Mouse (Mus musculus): ENCODE data around the gene Ddx55.
"Not testable (repeated sequence)": the region's sequence is repeated elsewhere in the genome, so short reads cannot be mapped to it uniquely, and the experiment has no call there.

Gene Ddx55

DNA sequence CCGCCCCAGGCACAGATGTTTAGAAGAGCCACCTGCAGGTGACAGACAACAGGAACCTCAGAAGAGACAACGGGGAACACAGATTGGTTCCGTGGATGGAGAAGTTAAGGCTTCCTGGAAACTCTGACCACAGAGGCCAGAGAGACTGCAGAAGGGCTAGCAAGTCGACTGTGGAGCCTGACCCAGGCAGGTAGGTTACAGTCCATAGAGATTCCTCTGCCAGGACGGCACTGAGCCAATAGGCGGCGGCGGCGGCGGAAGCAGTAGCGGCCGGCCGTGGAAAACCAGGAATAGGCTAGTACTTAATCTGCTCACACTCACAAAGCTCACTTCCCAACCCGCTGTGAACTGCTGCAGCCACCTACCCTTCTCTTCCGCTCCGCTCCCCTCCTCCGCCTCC is 15.9 kb upstream of the Ddx55 start:
- ATAC-seq (ENCODE audit: insufficient number of reproducible peaks, low FRiP score, low TSS enrichment), result no peak

DNA sequence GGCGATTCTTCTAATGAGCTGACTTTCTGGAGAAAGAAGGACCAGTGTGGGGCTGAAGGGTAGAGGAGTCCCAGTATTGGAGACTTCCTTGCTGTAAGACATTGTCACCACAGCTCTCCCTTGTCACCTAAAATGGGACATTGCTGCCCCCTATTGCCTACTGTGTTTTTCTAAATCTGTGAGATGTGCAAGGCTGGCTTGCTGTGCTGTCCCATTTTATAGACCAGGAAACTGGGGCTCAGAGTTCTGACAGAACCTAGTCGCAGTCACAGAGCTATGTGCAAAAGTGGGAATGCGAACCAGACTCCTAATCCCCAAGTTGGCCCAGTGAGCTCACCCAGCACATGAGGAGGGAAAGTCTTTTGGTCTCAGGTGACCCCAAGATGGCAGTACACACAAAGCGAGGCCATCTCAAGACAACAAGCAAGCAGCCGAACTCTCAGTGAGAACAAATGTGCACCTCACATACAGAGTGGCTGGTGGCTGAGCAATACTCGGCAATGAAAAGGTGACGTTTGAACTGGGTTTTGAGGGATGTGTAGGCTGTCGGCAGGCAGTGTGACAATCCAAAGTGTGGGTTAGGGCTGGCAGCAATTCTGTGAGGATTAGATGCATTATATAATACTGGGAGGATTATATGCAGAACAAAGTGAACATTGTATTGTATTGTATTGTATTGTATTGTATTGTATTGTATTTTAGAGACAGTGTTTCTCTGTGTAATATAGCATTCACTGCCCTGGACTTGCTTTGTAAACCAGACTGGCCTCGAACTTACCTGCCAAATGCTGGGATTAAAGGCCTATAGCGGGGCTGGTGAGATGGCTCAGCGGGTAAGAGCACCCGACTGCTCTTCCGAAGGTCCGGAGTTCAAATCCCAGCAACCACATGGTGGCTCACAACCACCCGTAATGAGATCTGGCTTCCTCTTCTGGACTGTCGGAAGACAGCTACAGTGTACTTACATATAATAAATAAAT is 13.6 kb upstream of the Ddx55 start:
- ATAC-seq (ENCODE audit: insufficient number of reproducible peaks, low FRiP score, low TSS enrichment), result no peak

DNA sequence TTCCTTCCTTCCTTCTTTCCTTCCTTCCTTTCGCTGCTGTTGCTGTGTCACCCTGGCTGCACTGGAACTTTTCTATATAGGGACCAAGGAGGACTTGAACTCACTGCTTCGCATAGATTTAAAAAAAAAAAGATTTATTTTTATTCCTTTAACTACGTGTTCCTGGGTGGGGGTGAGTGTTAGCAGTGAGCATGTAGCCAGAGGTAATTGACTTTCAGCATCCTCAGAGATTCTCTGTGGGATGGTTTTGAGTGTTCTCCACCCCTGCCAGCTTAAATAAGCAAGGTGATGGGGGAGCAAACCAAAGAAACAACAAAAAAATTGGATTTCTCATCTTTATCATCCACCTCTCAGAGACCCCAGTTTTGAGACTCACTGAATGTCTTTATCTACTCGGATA is 12.8 kb upstream of the Ddx55 start:
- no peak for ATAC-seq (ENCODE audit: insufficient number of reproducible peaks, low FRiP score, low TSS enrichment)

DNA sequence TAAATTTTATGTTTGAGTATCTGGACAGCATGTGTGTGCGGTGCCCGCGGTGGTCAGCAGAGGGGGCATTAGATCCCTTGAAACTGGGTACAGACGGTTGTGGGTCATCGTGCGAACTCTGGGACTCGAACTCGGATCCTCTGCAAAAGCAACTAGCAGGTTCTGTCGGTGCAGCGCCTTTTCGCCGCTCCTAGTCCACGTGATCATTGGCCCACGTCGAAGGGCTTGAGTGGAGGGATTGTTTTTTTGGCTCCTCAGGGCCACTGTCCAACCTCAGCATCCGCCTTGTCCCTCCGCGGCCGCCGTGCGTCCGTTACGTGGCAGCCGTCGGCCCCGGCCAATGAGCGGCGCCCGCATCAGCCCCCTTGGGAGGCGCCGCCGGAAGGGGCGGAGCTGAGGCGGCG is 12.3 kb upstream of the Ddx55 start, which contains the start of gene Tmed2:
Gene Tmed2 (plus strand): TSS at position 313 of the 404 bp plus-strand sequence.
- peak; percentile 93 for ATAC-seq (ENCODE audit: insufficient number of reproducible peaks, low FRiP score, low TSS enrichment)

DNA sequence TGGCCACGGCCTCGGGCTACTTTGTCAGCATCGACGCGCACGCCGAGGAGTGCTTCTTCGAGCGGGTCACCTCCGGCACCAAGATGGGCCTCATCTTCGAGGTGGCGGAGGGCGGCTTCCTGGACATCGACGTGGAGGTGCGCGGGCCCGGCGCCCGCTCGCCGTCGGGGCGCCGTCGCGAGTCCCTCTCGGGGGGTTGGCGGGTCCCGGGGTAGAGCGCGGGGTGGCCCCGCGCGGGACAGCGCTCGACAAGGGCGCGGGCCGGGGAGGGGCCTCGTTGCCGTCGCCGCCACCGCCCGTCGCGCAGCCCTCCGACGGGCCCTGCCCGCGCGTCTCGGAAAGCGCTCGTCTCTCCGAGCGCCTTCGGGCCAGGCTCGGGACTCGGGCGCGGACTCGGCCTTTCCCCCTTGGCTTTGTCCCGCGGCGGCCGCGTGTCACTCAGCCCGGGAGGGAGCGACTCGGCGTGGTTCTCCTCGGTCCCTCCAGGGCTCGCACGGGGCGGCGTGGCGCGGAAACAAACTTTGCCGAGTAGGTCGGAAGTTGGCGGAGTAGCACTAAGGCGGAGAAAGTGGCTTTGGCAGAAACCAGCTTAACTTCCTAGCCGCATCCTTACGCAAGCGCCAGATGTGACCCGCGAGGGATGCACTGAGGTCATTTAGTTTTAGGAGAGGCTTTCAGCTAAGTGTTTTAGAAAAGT is 11.6 kb upstream of the Ddx55 start:
- peak; percentile 50; the same call in 1 of the 2 replicates for ATAC-seq (ENCODE audit: insufficient number of reproducible peaks, low FRiP score, low TSS enrichment)

DNA sequence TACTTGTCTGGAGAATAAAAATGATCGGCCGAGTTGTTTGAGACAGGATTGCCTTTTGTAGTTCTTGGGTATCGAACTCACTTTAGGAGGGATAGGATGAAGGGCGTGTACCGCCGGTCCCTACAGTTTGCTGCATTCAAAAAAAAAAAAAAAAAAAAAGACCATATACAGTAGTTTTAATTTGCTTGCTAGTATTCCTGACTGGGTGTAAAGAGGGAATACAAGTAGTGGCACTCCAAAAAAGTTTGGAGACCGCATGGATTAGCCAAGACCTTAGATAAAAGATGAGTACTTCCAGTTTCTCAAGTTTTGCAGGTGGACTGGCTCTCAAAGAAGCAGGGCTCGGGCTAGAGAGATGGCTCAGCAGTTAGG is 11.1 kb upstream of the Ddx55 start:
- ATAC-seq (ENCODE audit: insufficient number of reproducible peaks, low FRiP score, low TSS enrichment), result no peak

DNA sequence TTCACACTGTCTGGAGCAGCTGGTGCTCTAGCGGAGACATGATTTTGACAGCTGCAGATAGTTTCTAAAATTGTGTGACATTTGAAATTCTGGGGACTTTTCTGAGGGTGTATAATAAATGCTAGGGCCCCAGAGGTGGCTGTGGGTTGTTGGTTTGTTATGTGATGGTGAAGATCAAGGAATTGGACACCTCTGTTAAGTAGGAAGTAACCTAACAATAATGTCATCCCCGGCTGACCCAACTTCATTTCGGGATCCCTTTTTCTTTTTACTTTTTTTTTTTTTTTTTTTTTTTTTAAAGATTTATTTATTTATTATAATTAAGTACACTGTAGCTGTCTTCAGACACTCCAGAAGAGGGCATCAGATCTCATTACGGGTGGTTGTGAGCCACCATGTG is 1.9 kb upstream of the Ddx55 start:
- not testable (repeated sequence) for ATAC-seq (ENCODE audit: insufficient number of reproducible peaks, low FRiP score, low TSS enrichment)

DNA sequence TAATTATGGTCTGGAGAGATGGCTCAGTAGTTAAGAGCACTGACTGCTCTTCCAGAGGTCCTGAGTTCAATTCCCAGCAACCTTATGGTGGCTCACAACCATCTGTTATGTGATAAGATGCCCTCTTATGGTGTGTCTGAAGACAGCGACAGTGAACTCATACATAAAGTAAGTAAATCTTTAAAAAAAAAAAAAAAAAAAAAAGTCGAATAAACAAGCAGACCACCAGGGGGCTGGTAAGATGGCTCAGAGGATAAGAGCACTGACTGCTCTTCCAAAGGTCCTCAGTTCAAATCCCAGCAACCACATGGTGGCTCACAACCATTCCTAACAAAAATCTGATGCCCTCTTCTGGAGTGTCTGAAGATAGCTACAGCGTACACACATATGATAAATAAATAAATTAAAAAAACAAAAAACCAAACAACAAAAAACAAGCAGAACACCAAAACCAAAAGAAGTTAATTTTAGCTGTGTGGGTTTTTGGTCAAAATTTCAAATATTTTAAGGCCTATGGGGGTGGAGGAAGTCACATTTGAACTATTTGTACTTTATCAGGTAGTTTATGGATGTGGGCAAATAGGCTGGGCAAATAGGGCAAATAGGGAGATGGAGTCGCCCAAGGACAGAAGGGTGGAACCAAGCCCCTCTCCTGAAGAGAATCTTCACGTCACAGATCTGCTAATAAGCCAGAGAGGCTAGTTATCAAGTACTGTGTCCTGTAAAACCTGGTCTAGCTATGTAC is 1.1 kb upstream of the Ddx55 start:
- not testable (repeated sequence) for ATAC-seq (ENCODE audit: insufficient number of reproducible peaks, low FRiP score, low TSS enrichment)

DNA sequence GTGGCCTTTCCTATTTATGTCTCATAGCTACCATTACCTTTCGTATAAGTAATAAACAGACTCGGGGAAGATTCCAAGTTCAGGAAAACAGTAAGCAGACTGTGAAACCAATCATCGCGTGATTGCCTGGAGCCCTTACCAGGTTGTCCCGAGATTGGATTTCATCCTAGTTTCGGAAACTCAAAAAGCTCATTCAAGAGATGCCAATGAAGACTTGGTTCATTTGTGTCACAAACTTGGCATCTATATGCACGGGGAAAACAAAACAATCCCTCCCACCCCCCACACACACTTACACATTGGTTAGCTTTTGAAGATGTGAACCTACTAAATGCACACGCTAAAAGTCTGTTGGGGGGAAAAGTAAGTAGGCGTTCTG is 581 bp upstream of the Ddx55 start:
- no peak for ATAC-seq (ENCODE audit: insufficient number of reproducible peaks, low FRiP score, low TSS enrichment)

DNA sequence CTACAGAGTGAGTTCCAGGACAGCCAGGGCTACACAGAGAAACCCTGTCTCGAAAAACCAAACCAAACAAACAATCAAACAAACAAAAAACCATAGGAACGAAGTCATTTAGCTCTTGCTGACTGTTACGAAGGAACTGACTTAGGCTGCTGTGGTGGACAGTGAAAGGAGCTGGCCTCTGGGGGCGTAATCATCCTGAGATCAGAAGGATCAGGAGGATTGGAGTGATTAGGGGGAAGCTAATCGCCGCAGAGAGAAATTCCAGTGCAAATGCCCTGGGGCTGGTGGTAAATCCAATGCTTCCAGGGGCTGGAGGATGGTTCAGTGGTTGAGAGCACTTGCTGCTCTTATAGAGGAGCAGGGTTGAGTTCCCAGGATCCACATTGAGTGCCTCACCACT is 943 bp downstream of the Ddx55 start:
- ATAC-seq (ENCODE audit: insufficient number of reproducible peaks, low FRiP score, low TSS enrichment), result no peak

DNA sequence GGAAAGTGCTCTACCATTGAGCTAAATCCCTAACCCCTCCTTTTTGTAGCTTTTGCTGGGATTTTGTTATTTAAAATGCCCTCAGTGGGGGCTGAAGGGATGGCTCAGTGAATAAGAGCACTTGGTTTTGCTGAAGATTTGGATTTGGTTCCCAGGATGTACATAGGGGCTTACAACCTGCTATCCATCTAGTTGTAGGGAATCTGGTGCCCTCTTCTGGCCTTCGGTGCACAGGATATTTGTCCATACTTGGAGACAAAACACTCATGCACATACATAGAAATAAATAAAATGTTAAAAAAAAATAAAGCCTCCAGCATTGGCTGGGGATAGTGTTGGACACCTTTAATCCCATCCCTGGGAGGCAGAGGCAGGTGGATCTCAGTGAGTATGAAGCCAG is 2.5 kb downstream of the Ddx55 start:
- ATAC-seq (ENCODE audit: insufficient number of reproducible peaks, low FRiP score, low TSS enrichment), result no peak

DNA sequence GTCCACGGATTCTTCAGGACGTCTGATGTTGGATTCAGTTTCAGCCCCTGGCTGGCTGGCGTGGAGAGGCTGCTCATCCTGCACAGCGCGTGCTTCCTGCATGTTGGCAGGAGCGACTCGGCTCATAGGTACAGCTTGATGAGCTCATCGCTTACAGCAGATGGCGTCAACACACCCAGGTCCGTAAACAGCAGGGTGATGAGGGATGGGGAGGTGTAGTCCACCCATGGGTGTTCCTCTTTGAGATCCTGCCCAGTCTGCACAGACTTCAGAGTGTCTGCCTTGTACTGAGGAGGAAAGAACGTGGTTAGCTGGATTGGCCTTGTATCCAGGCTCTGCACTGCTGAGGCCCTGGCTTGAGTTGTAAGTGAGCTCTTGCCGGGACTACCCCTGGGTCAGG is 18.4 kb downstream of the Ddx55 start:
- peak; percentile 36; the same call in 1 of the 2 replicates for ATAC-seq (ENCODE audit: insufficient number of reproducible peaks, low FRiP score, low TSS enrichment)

DNA sequence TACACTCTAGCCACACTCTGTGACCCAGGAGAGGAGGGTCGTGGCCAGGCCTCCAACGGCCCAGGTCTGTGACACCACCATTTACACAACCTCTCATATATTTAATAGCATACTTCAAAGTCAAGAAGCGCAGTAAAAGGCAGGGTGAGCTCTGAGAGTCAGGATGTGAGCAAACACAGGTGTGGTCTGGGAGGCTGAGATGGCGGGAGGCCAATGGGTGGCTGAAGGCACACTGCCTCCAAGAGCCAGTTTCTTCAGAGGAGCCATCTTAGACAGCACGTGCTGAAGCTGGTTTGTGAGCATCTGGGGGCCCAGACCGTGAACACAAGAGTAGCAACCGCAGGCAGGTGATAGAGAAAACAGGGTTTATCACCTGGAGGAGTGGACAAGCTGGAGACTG is 22.8 kb downstream of the Ddx55 start:
- ATAC-seq (ENCODE audit: insufficient number of reproducible peaks, low FRiP score, low TSS enrichment), result no peak

DNA sequence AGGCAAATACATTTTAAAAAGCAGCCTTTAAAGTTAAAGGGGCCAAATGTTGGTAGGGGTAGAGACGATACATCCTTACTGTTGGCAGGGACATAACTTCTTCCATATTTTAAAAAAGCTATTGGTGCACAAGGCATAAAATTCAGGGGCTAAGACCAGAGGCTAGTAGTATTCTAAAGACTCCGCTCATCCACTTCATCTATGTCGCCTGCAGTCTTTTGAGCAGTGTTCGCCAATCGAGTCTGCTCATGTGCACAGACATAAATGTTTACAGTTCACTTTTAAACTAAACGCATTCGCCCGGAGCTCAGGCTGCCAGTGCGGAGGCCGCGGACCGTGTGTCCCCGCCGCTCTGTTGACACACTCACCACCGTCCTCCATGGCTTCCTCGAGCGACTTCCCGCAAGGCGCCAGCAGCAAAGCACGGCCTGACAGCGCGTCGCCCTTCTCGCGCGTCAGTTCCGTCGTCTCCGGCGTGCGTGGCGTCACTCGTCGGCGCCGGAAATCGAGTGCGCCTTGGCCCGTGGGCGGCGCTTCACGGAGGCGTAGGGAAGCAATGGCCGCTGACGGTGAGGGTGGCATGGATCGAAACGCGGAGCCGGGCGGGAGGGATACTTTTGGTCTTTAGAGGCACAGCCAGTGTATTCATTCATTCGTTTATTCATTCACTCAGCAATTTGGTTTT is 26.1 kb downstream of the Ddx55 start, which contains the start of the genes Eif2b1 and Gtf2h3:
Gene Eif2b1 (minus strand): TSS at position 499 of the 685 bp plus-strand sequence.
Gene Gtf2h3 (plus strand): TSS at position 508 of the 685 bp plus-strand sequence.
- ATAC-seq (ENCODE audit: insufficient number of reproducible peaks, low FRiP score, low TSS enrichment), result peak; percentile 90; the same call in 1 of the 2 replicates

DNA sequence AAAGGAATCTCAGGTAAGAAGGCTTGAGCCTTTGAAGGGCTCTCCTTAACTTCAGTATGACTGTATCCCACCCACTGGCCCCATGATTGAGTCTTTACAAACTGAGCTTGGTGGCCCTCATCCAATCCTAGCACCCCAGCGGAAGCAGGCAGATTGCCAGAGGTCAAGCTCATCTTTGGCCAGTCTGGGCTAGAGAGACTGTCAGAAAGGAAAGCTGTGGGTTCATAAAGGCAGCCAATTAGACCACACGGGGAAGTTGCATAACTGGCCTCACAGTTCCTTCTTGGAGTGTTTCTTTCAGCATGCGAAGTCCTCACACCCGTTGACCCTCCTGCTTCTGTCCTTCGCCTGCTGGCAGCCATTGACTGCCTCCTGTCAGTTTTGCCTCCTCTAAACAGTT is 29.9 kb downstream of the Ddx55 start:
- no peak for ATAC-seq (ENCODE audit: insufficient number of reproducible peaks, low FRiP score, low TSS enrichment)

DNA sequence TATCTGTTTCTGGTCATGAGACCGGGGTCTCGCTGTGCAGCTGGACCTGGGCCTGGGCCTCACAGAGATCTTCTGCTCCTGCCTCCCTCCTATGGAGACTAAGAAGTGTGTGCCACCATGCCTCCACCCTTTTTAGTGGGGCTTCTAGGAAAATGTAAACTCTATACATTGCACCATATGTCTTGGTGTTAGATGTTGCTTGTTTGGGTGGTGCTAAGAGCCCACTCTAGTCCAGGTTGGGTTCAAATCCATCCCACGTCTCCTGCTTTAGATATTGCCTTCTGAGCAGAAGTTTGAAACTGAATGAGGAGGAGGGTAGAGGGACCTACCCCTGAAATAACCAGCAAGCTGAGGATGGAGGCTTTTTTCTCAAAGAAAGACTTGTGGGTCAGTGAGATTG is 40.1 kb downstream of the Ddx55 start:
- no peak for ATAC-seq (ENCODE audit: insufficient number of reproducible peaks, low FRiP score, low TSS enrichment)

DNA sequence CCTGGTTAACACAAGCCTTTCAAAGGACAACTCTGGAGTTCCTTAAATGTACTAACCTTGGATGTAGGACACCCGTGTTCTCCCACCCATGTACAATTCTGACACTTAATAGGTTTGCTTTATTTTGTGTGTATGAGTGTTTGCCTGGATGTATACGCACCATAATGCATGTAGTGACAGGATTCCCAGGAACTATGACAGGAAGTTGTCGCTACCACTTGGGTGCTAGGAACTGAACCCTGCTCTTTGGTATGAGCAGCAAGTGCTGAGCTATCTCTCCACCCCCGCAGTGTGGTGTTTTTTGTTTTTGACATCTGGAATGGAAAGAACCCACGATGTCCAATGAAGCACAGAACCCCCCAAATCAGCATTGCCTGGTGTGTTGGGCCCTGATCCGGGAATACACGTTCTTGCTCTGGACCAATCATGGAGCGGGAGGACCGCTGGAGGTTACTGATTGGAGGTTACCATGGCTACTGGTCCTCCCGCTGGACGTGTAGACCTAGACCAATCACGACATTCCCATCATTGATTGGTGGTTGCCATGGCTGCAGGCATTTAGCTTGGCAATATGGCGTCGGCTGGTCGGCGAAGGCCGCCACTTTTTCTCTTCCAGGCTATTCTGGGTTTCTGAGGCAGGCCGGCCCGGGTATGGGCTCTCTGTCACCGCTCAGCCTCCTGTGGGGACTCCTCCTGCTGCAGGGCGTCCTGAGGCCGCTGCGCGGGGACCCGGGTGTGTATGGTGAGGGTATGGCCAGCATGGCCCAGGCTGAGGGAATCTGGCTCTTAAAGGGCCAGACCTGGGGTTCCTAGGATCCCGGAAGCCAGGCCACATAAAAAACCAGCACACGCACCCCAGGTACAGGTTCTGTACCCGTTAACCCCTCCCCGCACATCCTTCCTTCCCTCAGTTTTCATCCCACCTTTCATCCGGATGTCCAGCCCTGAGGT is 45.8 kb downstream of the Ddx55 start:
- ATAC-seq (ENCODE audit: insufficient number of reproducible peaks, low FRiP score, low TSS enrichment), result peak; percentile 100

DNA sequence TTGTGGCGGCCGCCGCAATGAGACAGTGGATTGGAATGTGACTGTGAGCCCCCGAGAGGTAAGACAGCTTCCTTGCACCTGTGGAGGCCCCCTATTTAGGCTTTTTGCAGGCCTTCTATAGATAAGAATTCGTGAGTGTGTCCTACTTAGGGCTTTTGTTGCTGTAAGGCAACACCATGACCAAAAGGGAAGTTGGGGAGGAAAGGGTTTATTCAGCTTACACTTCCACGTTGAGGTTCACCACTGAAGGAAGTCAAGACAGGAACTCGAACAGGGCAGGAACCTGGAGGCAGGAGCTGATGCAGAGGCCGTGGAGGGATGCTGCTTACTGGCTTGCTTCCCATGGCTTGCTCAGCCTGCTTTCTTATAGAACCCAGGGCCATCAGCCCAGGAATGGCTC is 47.1 kb downstream of the Ddx55 start:
- not testable (repeated sequence) for ATAC-seq (ENCODE audit: insufficient number of reproducible peaks, low FRiP score, low TSS enrichment)

DNA sequence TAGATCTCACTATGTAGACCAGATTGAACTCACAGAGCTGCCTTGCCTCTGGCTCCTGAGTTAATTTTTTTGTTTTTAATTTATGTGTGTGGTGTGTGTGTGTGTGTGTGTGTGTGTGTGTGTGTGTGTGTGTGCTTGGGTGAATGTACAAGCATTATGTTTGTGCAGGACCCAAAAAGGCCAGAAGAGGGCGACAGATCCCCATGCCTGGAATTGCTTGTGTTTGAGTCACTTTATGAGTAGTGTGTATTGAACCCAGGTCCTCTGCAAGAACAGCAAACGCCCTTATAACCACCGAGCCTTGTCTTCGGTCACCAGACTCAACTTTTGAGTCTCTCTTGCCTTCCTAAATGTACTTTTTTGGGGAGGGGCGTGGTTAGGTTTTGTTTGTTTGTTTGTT is 49.7 kb downstream of the Ddx55 start:
- ATAC-seq (ENCODE audit: insufficient number of reproducible peaks, low FRiP score, low TSS enrichment), result no peak
